Mouse (Mus musculus) hindbrain, embryonic 15.5 days (tissue): ENCODE results near the gene Parg. TPM values are rescaled to one million over a fixed set of nuclear protein-coding genes. Genes with fewer than 3 reads are reported as not detected.

ENCODE experiments used
- ATAC-seq: fragments of 200-750 bp; cut with Nextera tagmentation; 2 replicates; pipeline ENCODE4 v1.8.0; 2017; ENCODE audit warnings: low read depth, moderate number of reproducible peaks, moderate TSS enrichment; ENCODE audit not compliant: low FRiP score
- H3K27ac ChIP-seq: fragments of 300-500 bp; sonication (generic); replicated peaks from 2 replicates; pipeline ENCODE4 v1.5.1; 2015; ENCODE audit warnings: mild to moderate bottlenecking, inconsistent platforms
- H3K27me3 ChIP-seq: fragments of 300-500 bp; sonication (generic); 2 replicates; pipeline ENCODE4 v1.6.1; 2015; ENCODE audit warnings: control low read depth, inconsistent platforms
- H3K36me3 ChIP-seq: fragments of 300-500 bp; sonication (generic); 2 replicates; pipeline ENCODE4 v1.6.1; 2015; ENCODE audit warnings: control low read depth, inconsistent platforms
- H3K4me1 ChIP-seq: fragments of 300-500 bp; sonication (generic); replicated peaks from 2 replicates; pipeline ENCODE4 v1.6.1; 2015; ENCODE audit warnings: control low read depth, inconsistent platforms
- H3K4me2 ChIP-seq: fragments of 300-500 bp; sonication (generic); 2 replicates; pipeline ENCODE4 v1.6.1; 2015; ENCODE audit warnings: moderate library complexity, mild to moderate bottlenecking, inconsistent platforms
- H3K4me3 ChIP-seq: fragments of 300-500 bp; sonication (generic); 2 replicates; pipeline ENCODE4 v1.5.1; 2015; ENCODE audit warnings: mild to moderate bottlenecking, inconsistent platforms
- H3K9ac ChIP-seq: fragments of 300-500 bp; sonication (generic); 2 replicates; pipeline ENCODE4 v1.6.1; 2015; ENCODE audit warnings: inconsistent platforms
- H3K9me3 ChIP-seq: fragments of 300-500 bp; sonication (generic); 2 replicates; pipeline ENCODE4 v1.6.1; 2016; ENCODE audit warnings: control low read depth, inconsistent platforms
- WGBS: fragments of 180-500 bp; shearing (Covaris S2); methylation state at CpG from one replicate; pipeline ENCODE4 v1.1.7; 2015; 5-methylcytosine and 5-hydroxymethylcytosine counted together
- polyA plus RNA-seq: library from polyadenylated mRNA; unstranded; fragments of >200 nt; fragmentation: Nextera tagmentation; extraction: Ambion mirVana; gene quantifications from 2 replicates; pipeline ENCODE4 v1.2.1, GENCODE M21; 2015

Gene Parg
- polyA plus RNA-seq: 31.0 and 34.6 TPM in 2 replicates

DNA sequence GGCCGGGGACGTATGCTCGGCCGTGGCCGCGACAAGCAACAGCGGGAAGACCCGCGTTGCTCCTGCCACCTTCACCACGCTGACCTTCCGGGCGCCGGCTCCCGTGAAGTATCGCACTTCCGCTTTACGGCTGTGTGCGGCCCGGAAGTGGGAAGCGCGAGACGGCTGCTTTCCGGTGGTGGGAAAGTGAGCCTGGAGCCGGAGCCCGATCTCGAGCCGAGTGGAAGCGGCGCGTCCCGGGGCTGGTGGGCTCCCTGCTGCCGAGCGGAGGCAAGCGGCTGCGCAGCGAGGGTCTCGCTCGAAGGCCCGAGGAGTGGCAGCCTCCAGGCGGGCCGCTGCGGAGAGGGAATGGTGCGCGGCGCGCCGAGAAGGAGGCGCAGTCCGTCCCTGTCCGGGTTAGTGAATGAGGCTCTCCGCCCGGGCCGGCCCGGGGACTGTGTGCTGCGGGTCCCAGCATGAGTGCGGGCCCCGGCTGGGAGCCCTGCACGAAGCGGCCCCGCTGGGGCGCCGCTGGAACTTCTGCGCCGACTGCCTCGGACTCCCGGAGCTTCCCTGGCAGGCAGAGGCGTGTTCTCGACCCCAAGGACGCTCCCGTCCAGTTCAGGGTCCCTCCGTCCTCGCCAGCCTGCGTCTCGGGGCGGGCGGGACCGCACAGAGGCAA lies at the start of gene Parg, which contains the start of gene Timm23:
TSS of gene Parg (plus strand) at position 159 of the 661 bp plus-strand sequence.
TSS of gene Timm23 (minus strand) at position 108 of the 661 bp plus-strand sequence.
- Histone ChIP-seq H3K9me3 (no peaks in the 10 kb centered on the region), H3K9ac (peak within 1 kb of the TSS; percentile 91), H3K4me1 (peaks cover 31% of the 10 kb centered on the region), H3K27me3 (no peaks in the 10 kb centered on the region), H3K4me3 (peak within 1 kb of the TSS; percentile 84), H3K36me3 (peaks cover 17% of the 10 kb centered on the region), H3K4me2 (peak within 1 kb of the TSS; percentile 89), H3K27ac (peak within 1 kb of the TSS; percentile 83)
- WGBS: under 1% methylated on average over 73 of the region's 77 CpGs
- ATAC-seq: peak; percentile 95

DNA sequence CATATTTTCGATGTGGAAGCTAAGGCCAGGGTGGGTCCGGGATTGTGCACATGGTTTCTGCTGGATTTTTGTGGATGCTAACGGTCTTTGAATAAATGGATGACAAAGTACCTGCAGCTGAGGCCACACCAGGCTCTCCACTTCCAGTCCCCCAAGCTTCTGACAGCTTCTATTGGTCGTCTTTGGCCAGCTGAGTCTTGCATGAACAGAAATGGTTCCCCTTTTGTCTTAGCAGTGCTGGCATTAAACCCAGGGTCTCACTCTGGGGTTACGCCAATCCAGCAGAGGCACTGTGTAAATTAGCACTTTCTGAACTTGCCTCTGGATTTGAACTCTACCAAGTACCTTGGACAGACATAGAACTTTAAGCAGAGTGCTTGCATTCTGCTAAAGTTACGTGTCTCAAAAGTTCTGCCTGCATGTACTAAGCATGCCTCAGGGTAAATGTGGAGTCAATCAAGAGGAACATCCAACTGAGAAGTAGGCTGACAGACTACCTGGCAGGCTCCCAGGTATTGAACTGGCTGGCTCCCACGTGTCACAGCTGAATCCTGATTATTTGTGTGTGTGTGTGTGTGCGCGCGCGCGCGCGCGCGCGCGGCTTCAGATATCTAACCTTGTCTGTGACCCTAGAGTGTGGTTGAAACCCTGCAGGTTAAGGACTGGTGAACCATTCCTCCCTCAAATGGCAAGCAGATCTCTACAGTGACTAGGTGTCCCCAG lies 49.3 kb upstream of the Parg start:
- 93% methylated on average over 18 of the region's 18 CpGs for WGBS

DNA sequence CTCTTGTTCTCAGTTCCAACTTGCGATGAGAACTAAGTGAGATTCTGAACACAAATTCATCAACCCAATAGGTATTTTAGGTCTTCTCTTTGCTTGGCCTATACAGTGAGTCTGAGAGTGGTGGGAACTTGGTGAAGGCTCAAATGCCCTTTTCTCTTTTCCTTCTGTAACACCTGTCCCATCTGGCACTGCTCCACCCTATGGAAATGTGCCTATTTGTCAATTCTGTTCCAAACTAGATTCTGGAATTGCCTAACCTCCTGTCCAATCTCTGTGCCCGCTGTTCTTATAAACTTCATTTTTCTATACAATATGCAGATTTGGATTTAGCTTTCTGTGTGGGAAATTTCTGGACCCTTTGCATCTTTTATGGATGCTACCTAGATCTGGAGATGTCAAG lies 48.6 kb upstream of the Parg start:
- H3K4me3 ChIP-seq: no peak overlapping the region
- no peaks in the 10 kb centered on the region for H3K36me3 ChIP-seq
- 93% methylated on average over 2 of the region's 2 CpGs for WGBS

More for the DNA sequence above, 49.3 kb upstream of the Parg start:
- Histone ChIP-seq H3K27me3 (no peaks in the 10 kb centered on the region), H3K4me3 (no peak overlapping the region), H3K36me3 (no peaks in the 10 kb centered on the region), H3K9me3 (no peaks in the 10 kb centered on the region), H3K4me1 (no peaks in the 10 kb centered on the region), H3K27ac (no peak overlapping the region), H3K4me2 (no peak overlapping the region), H3K9ac (no peak overlapping the region)
- ATAC-seq: no peak

DNA sequence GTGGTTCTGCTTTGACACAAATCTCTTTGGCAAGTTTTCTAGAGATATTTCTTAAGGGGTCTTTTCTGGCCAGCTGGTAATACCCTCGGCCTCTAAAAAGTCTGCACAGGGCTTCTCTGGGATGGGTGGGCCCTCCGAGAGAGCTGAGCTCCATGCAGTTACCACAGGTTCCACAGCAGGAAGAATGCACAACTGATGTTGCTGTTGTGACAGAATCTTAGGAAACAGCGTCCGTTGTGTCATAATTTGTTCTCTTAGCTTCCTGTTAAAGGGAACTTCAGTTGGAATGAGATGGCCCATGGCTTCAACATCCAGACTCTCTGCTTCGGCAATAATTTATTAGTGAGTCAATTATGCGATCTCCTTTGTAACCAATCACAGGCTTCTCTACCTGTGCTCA lies 47.0 kb upstream of the Parg start:
- Histone ChIP-seq H3K4me1 (peaks cover 8% of the 10 kb centered on the region), H3K4me3 (no peak overlapping the region), H3K4me2 (no peak overlapping the region), H3K9ac (no peak overlapping the region), H3K27ac (no peak overlapping the region), H3K27me3 (no peaks in the 10 kb centered on the region), H3K9me3 (no peaks in the 10 kb centered on the region), H3K36me3 (no peaks in the 10 kb centered on the region)
- ATAC-seq: no peak
- 92% methylated on average over 6 of the region's 6 CpGs for WGBS

More for the DNA sequence above, 48.6 kb upstream of the Parg start:
- Histone ChIP-seq H3K27me3 (no peaks in the 10 kb centered on the region), H3K9me3 (no peaks in the 10 kb centered on the region), H3K9ac (no peak overlapping the region), H3K4me2 (no peak overlapping the region), H3K4me1 (no peaks in the 10 kb centered on the region), H3K27ac (no peak overlapping the region)
- ATAC-seq: no peak

DNA sequence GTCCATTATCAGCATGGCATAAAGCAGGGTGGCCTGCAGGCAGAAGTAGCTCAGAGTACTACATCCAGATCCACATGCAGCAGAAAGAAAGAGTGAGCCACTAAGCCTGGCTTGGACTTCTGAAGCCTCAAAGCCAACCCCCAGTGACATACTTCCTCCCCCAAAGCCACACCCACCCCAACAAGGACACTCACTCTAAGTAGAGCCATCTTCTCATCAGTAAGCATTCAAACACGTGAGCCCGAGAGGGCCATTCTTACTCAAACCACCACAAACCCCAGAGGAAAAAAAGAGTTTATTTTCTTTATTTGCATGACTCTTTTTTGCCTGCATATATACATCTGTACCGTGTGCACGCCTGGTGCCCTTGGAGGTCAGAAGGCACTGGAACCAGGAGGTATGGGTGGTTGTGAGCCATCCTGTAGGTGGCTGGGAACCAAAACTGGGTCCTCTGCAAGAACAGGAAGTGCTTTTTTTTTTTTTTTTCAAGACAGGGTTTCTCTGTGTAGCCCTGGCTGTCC lies 42.5 kb upstream of the Parg start:
- Histone ChIP-seq H3K36me3 (no peaks in the 10 kb centered on the region), H3K27ac (peak overlapping the region; percentile 85), H3K4me1 (peaks cover 22% of the 10 kb centered on the region), H3K4me2 (peak overlapping the region; percentile 79), H3K9ac (peak overlapping the region; percentile 87), H3K9me3 (no peaks in the 10 kb centered on the region), H3K4me3 (peak overlapping the region; percentile 78), H3K27me3 (no peaks in the 10 kb centered on the region)
- ATAC-seq: peak; percentile 39
- 40% methylated on average over 4 of the region's 4 CpGs for WGBS

DNA sequence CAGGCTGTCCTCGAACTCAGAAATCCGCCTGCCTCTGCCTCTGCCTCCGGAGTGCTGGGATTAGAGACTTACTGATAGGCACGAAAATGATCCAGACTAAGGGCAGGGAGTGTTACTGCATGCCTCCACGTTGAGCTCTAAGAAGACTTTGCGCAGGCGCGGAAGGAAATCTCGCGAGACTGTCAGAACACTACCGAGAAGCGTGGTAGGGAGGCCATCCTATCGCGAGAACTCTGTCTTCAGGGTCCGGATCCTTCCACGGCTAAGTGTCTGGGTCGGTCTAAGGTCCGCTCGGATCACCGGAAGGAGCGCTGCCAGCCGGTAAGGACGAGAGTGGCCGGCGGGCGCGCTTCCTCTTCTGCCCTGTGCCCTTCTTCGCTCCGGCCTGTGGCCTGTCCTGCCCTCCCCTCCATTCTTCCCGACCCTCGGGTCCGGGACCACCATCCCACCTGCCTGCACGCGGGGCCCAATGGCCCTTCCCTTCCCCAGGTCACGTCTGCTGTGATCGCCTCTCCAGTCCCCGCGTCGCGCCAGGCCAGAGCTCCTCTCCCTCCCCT lies 42.0 kb upstream of the Parg start, which contains the start of gene Ncoa4:
TSS of gene Ncoa4 (plus strand) at position 176 of the 557 bp plus-strand sequence.
- Histone ChIP-seq H3K4me1 (peaks cover 24% of the 10 kb centered on the region), H3K4me2 (peak within 1 kb of the TSS; percentile 79), H3K4me3 (peak within 1 kb of the TSS; percentile 78), H3K9me3 (no peaks in the 10 kb centered on the region), H3K27me3 (no peaks in the 10 kb centered on the region), H3K27ac (peak within 1 kb of the TSS; percentile 85), H3K9ac (peak within 1 kb of the TSS; percentile 87), H3K36me3 (no peaks in the 10 kb centered on the region)
- under 1% methylated on average over 40 of the region's 40 CpGs for WGBS
- peak; percentile 97 for ATAC-seq

DNA sequence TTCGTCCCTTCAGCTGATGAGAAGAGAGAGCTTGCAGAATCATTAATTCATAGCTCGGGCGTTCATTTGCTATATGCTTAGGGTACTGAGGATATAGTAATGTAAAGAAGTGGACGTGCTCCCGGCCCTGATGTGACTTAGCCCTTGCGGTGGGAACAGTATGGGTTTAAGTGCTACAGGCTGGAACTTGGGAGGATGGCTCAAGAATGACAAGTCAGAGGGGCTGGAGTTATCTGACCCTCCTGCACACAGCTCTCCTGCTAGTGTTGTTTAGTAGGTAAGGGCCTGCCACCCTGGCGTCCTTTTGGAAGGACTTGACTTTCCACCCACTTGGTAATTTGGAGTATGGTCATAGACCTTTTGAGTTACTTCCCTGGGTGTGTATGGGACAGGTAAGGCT lies 41.2 kb upstream of the Parg start:
- no peaks in the 10 kb centered on the region for H3K36me3 ChIP-seq
- 44% methylated on average over 7 of the region's 7 CpGs for WGBS
- ATAC-seq: no peak
- peak overlapping the region; percentile 78 for H3K4me3 ChIP-seq
- no peaks in the 10 kb centered on the region for H3K9me3 ChIP-seq
- peak overlapping the region; percentile 85 for H3K27ac ChIP-seq
- peaks cover 32% of the 10 kb centered on the region for H3K4me1 ChIP-seq
- no peaks in the 10 kb centered on the region for H3K27me3 ChIP-seq
- H3K9ac ChIP-seq: peak overlapping the region; percentile 87
- peak overlapping the region; percentile 79 for H3K4me2 ChIP-seq

DNA sequence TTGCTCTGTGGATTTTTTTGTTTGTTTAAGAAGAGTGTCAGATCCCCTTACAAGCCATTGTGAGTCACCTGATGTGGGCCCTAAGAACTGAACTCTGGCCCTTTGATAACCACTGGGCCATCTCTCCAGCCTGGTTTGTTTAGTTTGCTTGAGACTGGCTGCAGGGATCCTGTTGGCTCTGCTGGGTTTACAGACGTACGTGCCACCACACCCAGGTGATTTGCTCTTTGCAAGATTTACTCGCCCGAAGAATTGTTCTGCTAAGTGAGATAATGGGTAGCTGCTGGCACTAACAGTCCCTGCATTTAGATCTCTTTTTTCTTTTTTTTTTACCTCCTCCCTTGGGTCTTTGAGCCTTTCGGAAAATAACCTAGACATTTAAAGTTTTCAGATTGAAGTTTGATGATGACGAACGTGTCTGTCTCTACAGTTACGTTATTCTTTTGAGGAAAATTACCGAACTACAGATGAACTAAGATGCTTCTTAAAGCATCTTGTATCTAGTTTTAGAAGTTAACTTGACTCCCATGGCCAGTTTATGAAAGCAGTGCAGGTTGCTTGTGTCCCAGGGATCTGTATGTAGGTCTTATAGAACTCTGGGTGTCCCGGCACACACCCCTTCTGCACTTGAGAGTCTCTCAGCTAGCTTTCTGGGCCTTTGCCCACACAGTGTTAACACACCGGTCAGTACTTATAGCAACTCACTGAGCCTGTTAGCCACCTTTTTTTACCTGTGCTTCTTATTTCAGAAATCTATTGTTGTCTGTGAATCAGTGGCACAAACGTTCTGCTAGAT lies 40.5 kb upstream of the Parg start:
- no peaks in the 10 kb centered on the region for H3K9me3 ChIP-seq
- peak overlapping the region; percentile 87; the same call in 1 of the 2 replicates for H3K9ac ChIP-seq
- WGBS: 90% methylated on average over 12 of the region's 12 CpGs
- no peaks in the 10 kb centered on the region for H3K27me3 ChIP-seq
- peak overlapping the region; percentile 78; the same call in 1 of the 2 replicates for H3K4me3 ChIP-seq
- peaks cover 37% of the 10 kb centered on the region for H3K4me1 ChIP-seq
- no peak overlapping the region for H3K27ac ChIP-seq
- H3K4me2 ChIP-seq: peak overlapping the region; percentile 79
- ATAC-seq: no peak
- H3K36me3 ChIP-seq: no peaks in the 10 kb centered on the region

DNA sequence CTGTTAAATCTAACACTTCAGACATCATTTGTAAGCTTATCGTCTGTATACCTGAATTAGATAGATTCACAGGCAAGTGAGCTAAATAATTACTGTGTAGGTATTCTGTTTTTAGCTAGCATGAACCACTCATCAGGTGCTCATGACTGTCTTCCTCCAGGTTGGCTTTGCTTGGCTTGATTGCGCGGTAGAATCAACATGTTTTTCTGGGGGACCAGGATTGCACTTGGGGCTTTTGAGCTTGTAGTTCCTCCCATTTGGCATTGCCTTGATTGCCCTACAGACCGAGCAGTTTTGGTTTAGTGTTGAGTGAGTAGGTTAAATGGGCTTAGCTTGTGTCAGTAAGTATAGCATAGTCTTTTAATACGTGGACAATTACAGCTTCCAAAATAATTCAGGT lies 39.5 kb upstream of the Parg start:
- WGBS: 94% methylated on average over 5 of the region's 5 CpGs
- H3K4me1 ChIP-seq: peaks cover 37% of the 10 kb centered on the region
- H3K27ac ChIP-seq: no peak overlapping the region
- no peaks in the 10 kb centered on the region for H3K36me3 ChIP-seq
- ATAC-seq: no peak
- no peak overlapping the region for H3K4me3 ChIP-seq
- no peaks in the 10 kb centered on the region for H3K9me3 ChIP-seq
- no peak overlapping the region for H3K9ac ChIP-seq
- no peaks in the 10 kb centered on the region for H3K27me3 ChIP-seq
- no peak overlapping the region for H3K4me2 ChIP-seq

DNA sequence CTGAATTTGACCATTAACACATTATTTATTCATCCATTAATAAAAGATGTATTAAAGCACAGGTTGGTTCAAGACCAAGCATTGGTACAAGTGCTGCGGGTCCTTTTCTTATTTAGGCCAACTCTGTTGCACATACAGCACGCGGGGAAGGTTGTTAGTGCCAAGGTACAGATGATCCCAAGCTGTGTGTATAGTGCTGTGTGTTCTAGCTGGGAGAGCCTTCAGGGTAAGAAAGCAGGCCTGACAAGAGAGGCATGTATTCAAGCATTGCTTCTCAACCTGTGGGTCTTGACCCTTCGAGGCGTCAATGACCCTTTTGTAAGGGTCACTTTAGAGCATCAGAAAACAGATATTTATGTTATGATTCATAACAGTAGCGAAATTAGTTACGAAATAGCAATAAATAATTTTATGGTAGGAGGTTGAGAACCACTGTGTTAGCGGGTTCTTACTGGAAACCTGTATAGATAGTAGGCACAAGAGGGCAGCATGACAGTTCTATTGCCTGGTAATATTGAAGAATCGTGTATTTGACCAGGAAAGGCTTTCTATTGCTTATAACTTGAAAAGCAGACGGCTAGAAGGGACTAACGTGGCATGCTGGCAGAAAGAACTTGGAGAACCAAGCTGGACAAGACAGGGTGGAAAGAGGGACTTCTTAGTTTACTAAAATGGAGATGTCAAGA lies 38.4 kb upstream of the Parg start:
- no peak overlapping the region for H3K4me3 ChIP-seq
- no peak overlapping the region for H3K27ac ChIP-seq
- H3K4me2 ChIP-seq: no peak overlapping the region
- no peaks in the 10 kb centered on the region for H3K9me3 ChIP-seq
- H3K36me3 ChIP-seq: no peaks in the 10 kb centered on the region
- no peak for ATAC-seq
- no peaks in the 10 kb centered on the region for H3K27me3 ChIP-seq
- peaks cover 37% of the 10 kb centered on the region for H3K4me1 ChIP-seq
- 91% methylated on average over 11 of the region's 11 CpGs for WGBS
- H3K9ac ChIP-seq: no peak overlapping the region
